Mouse (Mus musculus) lung, postnatal 14 days (tissue): Measurements from ENCODE around the gene Urm1.
A peak's percentile ranks its signal among the peaks of the same experiment; 100 is the strongest.
"Not testable (repeated sequence)": the region's sequence is repeated elsewhere in the genome, so short reads cannot be mapped to it uniquely, and the experiment has no call there.

Experiments used
- DNase-seq: peaks from one replicate; pipeline ENCODE4 v3.0.0; 2021

Urm1 gene

DNA sequence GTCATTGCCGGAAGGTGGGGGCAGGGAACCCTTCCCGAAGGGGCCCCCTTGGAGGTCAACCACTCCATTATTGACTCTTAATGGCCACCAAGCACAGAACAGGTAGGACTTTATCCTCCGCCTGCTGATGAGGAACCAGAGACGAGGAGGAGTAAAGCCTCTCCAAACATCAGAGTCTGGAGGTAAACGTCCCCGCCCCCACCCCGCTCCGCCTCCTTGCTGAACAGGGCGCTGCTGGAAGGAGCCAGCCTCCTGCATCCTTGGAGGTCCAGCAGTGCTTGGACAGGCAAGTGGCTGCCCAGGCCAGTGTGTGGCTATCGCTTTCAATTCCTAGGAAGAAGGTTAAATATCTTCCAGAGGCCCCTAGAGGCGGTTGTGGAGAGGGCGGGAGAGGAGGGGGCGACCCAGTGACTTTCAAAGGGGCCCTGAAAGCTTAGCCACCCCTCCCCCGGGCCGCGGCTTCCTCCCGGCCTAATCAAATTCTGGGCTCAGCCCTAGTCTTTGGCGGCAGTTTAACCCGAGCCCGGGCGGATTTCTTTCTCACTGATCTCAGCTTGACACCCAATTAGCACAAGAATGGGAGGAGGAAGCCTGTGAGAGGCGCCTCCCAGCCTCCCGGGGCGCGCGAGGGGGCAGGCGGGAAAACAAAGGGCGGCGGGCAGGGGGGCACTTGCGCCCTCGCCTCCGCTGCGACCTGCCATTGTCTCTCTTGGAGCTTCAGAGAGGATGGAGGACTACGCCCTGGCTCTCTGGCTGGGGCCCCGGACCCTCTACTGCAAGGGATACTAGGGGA, at the start of gene Urm1:
Urm1 (plus strand) TSS at position 51 of the 793 bp plus-strand sequence.
- DNase-seq, result peak; percentile 59

DNA sequence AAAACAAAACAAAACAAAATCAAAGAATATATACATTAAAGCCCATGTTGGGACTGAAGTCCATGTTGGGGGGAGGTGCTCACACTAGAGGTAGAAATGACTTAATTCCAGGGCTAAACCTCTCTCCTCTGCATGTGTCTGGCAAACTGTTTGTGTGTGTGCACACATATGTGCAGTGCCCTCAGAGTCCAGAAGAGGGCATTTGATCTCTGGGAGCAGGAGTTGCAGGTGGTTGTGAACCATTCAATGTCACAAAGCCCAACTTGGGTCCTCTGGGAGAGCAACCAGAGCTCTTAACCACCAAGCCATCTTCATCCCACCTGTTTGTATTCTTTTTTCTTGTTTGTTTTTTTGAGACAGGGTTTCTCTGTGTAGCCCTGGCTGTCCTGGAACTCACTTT, 49.7 kb upstream of the Urm1 start:
- DNase-seq, result no peak

DNA sequence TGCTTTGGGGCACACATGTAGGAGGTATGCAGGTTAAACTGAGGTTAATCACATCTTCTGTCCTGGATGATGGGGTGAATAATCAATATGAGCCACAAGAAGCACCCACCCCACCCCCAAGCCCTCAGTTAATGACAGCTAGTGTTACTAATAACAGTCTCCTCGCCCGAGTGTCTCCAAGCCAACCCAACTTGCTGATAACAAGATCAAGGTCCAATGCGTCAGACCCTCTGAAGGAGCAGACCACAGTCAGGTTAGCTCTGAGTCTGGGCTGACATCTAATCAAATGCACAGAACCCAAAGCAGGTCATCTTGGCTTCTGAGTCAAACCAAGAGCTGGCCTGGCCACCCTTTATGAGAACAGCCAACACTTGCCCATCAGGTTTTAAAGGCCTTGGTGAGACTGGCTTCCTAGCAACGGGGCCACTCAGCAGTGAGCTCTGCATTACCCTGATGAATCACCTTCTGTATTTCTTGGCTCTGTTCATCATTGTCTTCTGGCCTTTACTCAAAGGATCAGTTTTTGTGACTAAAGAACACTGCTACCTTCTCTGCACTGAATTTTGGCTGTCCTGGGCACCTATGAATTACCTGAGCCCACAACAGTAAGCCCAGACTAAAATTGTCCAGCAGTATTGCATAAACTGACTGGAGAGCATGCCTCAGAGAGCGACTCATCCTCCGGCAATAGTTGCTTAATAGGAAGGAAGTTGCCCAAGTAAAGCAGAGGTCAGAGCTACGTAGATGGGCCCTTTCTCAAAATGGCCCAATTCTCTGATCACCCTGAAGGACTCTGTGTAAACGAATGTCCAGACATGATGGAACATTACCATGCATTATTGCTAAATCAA, 48.0 kb upstream of the Urm1 start:
- no peak for DNase-seq

DNA sequence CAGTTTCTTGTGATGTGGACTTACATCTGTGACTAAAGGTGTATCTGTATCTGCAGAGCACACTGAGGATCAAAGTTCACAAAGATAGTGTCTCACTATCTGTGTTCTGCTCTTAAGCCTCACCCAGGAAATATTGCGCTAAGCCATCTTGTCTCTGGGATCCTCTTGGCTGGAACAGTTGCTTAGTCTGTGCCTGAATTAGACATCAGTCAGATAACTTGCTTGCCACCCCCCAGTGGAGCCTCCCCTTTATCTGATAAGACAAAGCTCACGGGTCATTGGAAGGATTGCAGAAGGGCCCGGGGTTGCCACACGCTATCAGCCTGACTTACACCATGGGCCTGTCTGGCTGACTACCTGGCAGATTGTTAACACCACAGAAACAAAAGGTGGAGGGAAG, 46.6 kb upstream of the Urm1 start:
- DNase-seq, result no peak

DNA sequence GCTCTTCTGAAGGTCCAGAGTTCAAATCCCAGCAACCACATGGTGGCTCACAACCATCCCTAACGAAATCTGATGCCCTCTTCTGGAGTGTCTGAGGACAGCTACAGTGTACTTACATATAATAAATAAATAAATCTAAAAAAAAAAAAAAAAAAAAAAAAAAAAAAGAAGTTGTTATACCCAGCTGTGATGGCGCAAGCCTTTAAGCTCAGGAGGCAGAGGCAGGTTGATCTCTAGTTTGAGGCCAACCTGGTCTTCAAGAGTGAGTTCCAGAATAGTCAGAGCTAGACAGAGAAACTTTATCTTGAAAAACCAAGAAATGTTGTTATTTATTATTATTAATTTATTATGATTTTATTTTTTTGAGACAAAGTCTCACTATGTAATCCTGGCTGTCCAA, 38.6 kb upstream of the Urm1 start:
- not testable (repeated sequence) for DNase-seq

DNA sequence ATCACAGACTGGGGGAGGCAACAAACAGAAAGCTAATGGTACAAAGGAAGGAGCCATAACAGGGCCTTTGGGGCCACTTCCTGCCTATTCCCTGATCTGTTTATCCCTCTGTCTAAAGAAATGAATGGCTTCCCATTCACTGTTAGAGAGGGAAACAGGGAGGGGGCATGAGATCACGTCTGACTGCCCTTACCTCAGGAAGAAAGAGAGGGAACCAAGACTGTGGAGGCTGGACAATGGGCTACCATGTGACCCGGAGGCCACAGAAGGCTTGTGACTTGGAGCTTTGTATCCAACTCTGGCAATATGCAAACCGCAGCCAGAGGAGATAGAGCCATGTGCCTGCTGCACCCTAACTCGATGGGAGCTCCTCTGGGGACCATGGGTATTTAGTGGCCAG, 35.6 kb upstream of the Urm1 start:
- no peak for DNase-seq

DNA sequence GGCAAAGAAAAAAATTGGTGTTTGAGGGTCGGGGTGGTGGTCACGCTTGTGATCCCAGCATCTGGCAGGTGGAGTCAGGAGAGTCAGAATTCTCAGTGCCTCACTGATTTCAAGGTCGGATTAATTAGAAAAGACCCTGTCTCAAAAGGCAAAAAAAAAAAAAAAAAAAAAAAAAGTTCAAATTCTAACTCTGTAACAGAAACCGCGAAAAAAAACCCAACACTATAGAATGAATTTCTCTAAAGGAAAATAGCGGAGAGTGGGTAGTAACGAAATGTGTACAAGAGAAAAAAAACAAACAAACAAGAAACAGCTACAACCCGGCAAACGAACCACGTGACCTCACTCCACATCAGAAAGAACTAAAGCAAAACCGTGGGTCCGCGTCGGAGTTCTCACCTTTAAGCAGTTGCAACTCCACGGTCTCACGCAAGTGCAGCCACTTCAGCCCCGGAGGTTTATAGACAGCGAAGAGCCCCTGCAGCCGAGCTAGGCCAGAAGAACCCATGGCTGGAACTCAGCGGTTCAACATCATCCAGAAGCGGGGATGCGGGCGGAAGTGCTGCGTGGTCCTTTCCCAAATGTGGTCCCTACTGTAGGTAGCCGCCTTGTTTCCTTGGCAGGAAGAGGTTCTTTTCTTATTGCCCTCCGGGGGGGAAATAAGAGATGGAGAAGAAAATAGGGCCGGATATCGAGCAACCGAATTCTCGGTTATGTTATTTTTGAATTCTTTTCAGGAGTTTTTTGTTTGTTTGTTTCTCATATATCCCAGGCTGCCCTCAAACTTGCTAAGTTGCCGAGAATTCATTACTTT, 32.6 kb upstream of the Urm1 start, which contains the start of gene Coq4:
Coq4 (plus strand) TSS at position 390 of the 814 bp plus-strand sequence.
- peak; percentile 92 for DNase-seq

DNA sequence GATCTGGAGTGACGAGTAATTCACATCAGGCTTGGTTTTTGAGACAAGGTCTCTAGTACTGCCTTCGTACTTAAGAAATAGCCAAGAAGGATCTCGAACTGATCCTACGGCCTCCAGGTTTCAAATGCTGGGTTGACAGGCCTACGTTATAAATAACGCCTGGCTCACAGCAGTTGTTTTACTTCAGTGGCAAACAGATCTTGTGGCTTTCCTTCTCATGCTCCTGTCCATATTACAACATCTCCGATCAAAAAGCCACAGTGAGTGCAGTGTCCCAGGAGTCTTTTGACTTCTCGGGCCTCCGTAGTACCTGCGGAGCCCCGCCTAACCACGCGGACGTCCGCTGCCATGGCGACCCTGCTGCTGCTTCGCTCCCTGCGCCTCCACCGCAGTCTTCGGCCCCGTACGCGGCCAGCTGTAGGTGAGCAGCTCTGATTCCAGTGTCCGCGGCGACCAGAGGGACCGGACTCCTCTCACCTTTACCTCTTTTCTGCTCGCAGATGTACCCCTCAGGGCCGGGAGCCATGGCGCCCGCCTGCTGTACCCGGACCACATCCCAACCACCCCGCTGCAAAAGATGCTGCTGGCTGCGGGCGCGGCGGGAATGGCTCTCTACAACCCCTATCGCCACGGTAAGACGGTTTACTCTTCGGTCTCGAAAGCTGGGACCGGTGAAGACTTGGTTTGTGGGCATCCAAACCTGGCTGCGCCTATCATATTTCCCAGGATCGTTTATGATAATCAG, 31.8 kb upstream of the Urm1 start, which contains the start of gene Trub2:
Trub2 (minus strand) TSS at position 566 of the 745 bp plus-strand sequence.
- peak; percentile 82 for DNase-seq

DNA sequence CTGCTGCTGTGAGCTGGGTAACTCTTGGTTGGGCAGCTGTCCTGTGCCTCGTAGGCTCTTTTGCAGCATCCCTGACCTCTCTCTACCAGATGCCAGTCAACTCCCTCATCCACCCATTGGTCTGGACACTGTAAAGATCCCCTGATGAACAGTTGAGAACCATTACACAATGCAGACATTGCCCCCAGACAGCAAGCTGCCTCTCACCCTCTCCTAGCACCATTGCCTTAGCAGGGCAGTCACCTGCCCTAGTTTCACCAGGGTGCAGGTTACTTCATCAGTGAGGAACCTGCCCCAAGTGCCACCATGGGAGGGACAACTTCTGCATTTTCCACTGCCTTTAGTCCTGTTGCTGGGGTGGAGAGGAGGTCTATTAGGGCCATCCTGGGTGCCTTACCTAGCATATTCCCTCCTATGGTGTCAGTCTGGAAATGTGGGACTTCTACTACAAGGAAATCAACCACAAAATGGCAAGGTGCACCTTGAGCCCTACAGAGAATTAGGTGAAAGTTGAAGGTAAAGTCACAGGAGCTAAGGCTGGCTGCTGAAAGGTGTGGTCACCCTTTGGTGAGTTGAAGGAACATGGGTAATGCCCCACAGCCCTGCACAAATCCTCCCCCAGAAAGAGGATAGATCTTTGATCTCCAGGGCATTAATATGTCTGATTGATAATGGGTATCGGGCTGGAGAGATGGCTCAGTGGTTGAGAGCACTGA, 26.9 kb upstream of the Urm1 start:
- no peak for DNase-seq

DNA sequence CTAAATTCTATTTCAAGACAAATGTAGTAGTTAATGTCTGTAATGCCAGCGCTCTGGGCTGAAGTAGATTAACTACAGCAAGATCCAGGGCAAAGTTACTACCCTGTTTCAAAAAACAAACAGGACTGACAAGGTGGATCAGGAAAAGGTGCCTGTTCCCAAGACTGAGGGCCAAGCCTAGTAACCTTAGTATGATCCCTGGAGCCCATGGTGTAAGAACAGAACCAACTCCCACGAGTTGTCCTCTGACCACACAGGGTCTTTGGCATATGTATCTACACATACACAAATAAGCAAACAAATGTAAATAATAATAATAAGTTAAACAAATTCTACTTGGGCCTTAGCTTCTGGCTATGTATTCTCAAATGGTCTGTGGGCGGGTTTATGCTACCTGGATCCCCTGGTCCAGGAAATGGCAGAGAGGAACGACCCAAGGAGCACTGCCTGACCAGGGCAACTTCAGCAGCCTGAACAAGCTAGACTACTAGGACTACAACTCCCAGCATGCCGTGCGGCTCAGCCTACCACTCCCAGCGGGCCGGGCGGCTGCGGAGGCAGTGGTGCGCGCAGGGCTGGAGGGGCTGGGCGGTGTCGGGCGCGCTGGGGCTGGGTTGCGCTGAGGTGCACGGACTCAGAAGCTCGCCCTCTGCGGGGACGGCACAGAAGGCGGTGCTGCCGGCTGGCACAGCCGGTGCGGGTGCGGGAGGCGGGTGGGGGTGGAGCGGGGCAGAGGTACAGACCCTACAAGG, 17.6 kb upstream of the Urm1 start, which contains the start of gene Slc27a4:
Slc27a4 (plus strand) TSS at position 560 of the 752 bp plus-strand sequence.
- peak; percentile 97 for DNase-seq

DNA sequence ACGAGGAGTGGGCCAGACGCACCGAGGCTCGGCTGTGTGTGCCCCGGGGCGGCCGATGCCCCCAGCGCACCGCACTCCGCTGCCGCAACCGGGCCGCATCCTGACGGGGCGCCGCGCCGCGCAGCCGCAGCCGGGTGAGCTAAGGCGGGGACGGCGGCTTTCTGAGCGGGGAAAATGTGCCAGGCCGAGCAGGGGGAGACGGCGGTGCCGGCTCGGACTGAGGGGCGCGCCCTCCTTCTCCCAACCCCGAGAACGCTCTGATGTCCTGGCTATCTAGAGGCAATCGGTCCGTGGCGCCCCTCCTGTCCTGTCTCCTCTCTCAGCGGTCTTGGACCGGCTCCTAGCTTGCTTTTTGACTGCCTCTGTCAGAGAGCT, 17.1 kb upstream of the Urm1 start:
- DNase-seq, result no peak

DNA sequence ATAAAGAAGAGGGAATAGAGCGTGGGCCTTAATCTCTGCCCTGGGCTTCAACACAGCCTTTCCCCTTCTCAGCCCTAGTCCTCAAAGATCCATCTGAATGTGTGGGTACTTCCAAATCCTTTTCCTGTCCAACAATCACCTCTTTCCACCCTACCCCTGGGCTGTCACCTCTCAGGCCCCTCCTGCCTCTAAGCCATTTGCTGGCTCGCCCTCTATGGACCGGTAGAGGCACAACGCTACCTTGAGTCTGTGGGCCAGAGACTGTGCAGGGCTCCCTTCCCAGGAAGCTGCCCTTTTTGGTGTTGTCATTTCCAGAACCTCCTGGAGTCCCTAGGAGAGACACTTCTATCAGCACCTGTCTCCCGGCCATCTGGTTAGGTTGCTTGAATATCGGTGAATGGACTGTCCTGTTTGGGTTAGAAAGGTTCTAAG, 16.5 kb upstream of the Urm1 start:
- DNase-seq, result peak; percentile 22

DNA sequence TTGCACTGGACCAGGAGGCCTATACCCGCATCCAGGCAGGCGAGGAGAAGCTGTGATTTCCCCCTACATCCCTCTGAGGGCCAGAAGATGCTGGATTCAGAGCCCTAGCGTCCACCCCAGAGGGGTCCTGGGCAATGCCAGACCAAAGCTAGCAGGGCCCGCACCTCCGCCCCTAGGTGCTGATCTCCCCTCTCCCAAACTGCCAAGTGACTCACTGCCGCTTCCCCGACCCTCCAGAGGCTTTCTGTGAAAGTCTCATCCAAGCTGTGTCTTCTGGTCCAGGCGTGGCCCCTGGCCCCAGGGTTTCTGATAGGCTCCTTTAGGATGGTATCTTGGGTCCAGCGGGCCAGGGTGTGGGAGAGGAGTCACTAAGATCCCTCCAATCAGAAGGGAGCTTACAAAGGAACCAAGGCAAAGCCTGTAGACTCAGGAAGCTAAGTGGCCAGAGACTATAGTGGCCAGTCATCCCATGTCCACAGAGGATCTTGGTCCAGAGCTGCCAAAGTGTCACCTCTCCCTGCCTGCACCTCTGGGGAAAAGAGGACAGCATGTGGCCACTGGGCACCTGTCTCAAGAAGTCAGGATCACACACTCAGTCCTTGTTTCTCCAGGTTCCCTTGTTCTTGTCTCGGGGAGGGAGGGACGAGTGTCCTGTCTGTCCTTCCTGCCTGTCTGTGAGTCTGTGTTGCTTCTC, 4.0 kb upstream of the Urm1 start:
- no peak for DNase-seq

DNA sequence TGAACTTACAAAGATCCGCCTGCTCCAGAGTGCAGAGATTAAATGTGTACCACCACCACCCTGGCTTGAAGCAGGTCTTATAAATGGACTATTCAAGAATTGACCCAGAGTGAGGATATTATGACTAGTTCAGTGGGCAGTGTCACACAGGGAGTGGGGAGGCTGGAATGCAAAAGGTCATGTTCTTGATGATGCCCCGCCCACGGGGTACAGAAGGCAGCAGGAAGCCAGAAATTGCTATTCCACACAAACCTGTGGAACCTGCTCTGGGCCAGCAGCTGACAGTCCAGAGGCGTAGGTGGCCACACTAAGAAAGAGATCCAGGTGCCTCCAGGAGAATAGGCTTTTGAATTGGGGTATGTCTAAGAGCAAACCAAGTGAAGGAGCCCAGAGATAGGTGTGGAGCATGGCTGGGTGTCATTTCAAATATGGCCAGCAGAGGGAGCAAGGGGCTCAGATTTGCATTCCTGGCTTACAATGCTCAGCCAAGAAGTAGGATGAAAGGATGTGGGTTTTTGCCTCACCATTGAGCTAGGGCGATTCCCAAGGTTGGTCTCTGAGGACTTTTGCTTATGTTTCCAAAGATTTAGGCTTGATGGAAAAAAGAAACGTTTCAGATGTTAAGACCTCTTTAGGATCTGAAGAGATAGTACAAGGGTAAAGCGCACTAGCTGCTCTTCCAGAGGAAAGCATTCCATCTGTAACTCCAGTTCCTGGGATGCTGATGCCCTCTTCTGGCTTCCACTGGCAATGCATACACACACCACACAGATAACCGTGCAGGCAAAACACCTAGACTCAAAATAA, 2.2 kb upstream of the Urm1 start:
- DNase-seq, result peak; percentile 89

DNA sequence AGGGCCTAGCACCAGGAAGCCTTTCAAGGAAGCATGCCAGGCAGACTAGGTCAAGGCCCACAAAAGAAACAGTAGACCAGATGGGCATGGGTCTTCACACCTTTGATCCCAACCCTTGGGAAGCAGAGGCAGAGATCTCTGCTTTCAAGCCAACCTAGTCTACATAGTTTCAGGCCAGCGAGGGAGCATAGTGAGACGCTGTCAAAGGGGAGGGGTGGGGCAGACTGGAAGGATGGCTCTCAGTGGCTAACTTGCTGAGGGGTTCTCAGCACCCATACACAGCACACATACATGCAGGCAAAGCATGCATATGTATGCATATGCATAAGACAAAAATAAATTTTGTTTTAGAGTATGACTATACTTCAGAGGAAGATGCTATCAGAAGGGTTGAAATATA, 512 bp upstream of the Urm1 start:
- DNase-seq, result no peak

DNA sequence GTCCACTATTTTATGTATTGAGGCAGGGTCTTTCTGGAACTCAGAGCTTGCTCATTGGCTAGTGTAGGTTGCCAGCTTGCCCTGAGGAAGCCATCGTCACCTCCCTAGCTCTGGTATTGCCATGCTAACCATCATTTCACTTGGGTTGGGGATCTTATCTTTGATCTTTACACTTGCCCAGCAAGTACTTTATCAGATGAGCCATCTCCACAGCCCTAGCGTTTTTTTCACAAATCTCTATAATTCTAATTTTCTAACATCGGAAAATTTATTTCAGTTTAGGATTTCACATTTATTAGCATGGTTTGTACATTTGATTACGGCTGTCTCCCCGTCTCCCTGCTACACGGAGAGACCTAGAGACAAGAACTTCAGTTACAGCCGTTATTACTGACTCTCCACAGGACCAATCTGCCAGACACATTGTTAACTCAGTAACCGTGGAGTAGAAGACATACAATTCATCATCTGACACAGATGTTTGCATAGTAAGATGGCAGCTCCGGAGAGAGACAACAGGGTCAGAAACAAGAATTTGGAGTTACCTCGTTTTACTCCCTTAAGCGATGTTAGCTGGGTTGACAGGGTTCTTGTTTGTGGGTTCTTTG, 6.5 kb downstream of the Urm1 start:
- no peak for DNase-seq

DNA sequence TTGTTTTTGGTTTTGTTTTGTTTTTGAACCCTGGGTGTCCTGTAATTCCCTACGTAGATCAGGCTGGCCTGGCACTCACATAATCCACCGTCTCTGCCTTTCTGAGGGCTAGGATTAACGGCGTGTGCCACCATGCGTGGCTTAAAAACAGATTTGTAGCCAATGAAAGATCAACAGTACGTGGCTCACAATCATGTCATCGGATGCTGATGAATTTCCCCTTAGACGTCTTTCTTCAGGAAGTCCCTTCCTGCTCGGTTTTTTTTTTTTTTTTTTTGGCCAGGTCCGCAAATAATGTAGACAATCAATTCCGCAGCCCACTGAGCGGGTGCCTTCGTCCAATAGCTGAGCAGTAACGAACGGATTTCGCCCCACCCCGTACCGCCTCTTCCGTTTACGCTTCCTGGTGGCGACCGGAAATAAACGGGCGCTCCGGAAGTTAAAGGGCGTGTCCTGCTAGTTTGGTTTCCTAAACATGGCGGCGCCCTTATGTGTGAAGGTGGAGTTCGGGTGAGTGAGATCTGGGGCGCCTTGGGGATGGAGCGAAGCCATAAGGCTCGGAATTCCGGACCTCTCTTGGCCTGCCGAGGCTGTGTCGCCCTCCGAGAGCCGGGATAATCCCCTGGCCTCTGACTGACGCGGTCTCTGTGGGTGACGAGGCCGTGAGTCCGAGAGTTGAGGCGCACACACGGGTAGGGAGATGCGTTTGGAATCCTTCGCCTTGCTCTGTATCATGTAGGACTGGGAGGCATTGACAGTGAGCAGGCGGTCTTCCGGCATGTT, 7.2 kb downstream of the Urm1 start:
- DNase-seq, result peak; percentile 95

DNA sequence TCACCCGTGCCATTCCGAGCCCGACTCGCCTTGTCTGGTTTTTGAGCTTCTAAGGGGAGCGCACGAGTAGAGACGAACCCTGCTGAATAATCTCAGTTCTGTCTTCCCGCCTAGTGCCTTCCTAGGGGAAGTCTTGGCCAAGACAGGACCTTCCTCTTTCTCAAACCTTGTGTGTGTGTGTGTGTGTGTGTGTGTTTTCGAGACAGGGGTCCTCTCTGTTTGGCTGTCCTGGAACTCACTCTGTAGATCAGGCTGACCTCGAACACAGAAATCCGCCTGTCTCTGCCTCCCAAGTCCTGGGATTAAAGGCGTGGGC, 7.8 kb downstream of the Urm1 start:
- DNase-seq, result no peak
